Mouse (Mus musculus): ENCODE measurements at regions not wholly inside any gene's neighbourhood (a gene's known extent, or its start where the extent isn't known, plus 50 kb on each side); places are given as distances from the start of the nearest gene placed in this dataset.

DNA sequence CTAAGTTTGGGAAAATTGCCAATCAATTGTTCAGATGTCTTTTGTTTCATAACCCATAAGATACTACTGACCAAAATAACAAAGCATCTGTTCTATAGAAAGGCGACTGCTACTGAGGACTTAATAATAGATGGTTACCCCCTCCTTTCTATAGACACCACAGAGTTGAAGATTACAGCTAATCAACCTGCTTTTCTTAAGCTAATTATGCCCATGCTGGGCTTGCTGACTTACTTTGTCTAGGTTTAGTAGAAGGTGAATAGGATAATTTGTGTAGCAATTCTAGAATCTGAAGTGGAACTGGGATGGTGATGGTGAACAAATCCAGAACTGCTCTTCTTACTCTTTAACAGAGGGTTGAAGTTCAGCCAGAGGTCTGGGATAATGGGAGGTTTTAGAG, 53.8 kb upstream of the Tbx18 start:
- DNase-seq (ENCODE audit: low read depth, low spot score), result no peak

DNA sequence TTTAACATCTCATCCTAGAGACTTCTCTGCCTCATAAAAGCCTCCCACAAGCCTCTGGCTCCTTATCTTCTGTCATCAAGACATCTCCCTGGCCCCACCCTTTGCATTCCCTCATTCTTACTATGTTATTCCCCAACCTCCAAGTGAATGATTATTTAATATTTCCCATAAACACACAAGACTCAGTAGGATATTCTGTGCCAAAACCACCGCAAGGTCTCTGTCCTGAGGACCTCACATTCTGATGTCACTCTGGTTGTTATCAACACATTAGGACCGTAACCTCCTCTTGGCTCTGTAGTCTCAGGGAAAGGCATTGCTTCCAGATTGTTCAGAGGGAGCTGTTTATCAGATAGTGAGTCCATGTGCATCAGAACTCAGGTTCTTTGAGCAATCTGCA, 80.7 kb upstream of the Tbx18 start:
- no peak for DNase-seq (ENCODE audit: low read depth, low spot score)

GRCm38 (mm10) chr9:87822276-87822675, 91.2 kb upstream of the Tbx18 start:
- no peak for DNase-seq (ENCODE audit: low read depth, low spot score)

DNA sequence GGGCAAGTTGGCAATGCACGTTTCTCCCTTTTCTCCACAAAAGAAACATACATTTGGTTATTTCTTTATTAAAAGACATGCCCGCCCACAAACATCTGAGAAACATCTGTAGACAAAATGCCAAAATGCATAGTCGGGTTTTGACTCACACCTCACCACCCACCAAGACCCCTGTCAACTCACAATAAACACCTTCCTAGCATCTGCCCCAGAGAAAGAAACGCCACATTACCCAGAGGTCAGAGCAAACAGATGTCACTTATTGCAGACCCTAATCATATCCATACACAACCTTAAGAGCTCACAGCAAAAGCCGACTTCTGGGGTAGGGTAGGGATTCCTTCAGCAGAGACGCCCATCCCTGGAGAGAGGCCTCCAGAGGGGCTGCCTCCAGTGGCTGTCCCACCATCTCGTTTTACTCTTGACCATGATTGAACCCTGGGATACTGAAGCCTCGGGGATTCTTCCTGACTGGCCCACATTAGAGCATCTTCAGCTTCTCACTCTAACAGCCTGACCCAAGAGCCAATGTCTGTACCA, 93.7 kb upstream of the Tbx18 start:
- DNase-seq (ENCODE audit: low read depth, low spot score), result no peak

DNA sequence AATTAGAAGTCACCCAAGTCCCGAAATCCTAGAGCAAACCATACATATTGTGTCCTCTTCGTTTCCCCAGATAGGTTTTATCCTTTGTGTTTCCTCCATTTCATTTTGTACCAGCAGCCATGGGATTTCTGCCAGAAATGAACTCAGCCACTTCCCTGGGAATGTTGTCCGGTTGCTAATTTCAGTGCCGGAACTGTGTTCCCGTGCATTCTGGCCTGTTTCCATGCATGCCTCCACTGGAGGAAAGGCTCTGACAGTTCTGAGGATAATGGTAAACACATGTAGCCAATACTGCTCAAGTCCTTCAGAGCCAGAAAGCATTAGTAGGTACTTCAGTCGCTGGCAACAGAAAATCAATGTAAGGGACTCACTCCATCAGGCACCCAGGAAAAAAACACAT, 112.8 kb upstream of the Tbx18 start:
- DNase-seq (ENCODE audit: low read depth, low spot score), result peak; percentile 2

DNA sequence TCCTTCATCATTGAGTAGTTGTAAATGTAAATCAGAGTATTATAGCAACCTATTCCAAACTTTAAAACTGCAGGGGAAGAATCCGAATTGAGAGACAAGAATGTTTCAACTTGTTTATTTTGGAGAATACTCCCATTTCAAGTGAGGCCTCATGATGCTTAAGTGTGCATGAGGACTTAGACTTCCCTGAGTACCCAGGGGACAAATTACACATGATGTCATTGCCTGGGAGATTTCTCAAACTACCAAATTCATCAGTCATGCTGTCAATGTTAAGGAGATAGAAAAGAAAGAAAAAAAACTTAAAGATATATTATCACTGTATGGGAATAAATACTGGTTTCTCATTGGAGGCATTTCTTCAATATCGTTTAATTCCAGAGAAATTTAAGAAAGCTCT, 113.4 kb upstream of the Tbx18 start:
- DNase-seq (ENCODE audit: low read depth, low spot score), result no peak

- DNase-seq (ENCODE audit: low read depth, low spot score), result no peak
Measured at GRCm38 (mm10) chr9:87848882-87849281, 117.8 kb upstream of the Tbx18 start.

- no peak for DNase-seq (ENCODE audit: low read depth, low spot score)
Measured at GRCm38 (mm10) chr9:87850133-87850532, 119.1 kb upstream of the Tbx18 start.

GRCm38 (mm10) chr9:87861588-87861987, 130.5 kb upstream of the Tbx18 start:
- no peak for DNase-seq (ENCODE audit: low read depth, low spot score)

- no peak for DNase-seq (ENCODE audit: low read depth, low spot score)
Measured at GRCm38 (mm10) chr9:87865236-87865635, 134.2 kb upstream of the Tbx18 start.

DNA sequence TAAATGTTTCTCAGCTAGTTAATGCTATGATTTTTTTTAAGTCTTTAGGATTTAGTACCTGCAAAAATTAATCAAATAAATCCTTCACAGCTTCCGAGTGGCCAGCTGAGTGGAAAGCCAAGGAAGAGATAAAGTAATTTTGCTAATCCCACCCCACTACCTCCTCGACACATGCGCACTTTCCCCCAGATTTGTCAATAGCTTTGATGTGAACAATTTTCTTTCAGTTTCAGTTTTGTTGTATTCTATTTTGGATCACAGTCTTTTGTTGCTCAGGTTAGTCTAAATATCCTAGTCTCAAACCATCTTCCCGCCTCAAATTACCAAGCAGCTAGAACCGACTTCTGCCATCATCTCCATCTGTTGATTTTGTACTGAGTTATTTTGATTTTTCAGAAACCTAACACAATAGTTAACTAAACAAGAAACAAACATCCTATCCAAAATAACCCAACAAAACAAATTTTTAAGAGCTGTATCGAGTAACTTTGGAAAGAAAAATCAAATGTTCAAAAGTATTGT, 141.4 kb upstream of the Tbx18 start:
- no peak for DNase-seq (ENCODE audit: low read depth, low spot score)

- no peak for DNase-seq (ENCODE audit: low read depth, low spot score)
Measured at GRCm38 (mm10) chr9:87882587-87882986, 151.5 kb upstream of the Tbx18 start.

GRCm38 (mm10) chr9:87883069-87883468, 152.0 kb upstream of the Tbx18 start:
- no peak for DNase-seq (ENCODE audit: low read depth, low spot score)

DNA sequence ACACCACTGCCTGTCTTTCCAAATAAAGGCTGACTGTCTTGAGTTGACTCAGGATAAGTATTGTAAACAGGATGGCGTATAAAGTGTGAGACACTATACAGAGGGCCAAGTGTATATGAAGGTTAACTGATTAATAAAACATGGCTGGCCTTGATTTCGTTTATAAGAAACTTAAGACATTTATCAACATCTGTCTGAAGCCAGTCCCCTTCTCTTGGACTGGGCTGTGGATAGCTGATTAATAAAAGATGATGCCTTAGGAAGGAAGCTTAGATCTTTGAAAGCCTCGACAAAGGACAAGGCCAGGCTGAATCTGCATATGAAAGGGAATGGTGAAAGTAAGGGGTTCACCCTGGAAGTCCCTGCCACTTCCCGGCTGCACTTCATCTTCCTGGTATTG, 163.0 kb upstream of the Tbx18 start:
- no peak for DNase-seq (ENCODE audit: low read depth, low spot score)

DNA sequence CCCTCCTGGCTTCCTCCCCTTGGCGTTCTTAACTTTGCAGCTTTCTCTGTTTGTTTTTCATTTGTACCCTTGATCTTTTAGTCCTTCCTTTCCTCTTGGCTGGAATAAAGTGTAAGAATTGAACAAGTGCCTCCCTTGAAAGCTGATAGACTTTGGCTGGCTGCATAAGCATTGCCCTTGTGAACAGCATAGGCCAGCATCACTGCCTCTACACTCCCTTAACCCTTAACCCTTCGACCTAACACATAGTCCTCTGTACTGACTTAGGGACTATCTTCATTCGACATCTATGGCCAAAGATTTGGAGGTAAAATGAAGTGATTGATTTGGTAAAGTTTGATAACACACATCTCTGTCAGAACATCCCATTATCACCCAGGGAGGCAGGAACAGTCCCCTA, 163.5 kb upstream of the Tbx18 start:
- DNase-seq (ENCODE audit: low read depth, low spot score), result no peak

DNA sequence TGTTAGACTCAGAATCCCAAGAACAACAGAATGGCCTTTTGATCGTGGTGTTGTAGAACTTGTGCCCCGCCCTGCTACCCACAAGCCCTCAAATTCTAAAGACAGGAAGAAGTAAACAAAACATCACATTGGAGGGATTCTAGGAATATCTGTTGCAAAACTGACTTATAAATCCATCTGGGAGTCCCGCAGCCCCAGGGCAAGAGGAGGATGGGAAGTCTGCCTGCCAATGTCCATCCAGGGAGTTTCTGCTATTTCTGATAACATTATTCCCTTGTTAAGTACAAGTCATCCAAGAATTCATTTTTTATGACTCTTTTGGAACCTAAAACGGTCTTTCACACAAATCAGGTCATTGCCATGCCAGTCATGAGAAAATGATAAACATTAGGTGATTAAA, 164.5 kb upstream of the Tbx18 start:
- no peak for DNase-seq (ENCODE audit: low read depth, low spot score)

DNA sequence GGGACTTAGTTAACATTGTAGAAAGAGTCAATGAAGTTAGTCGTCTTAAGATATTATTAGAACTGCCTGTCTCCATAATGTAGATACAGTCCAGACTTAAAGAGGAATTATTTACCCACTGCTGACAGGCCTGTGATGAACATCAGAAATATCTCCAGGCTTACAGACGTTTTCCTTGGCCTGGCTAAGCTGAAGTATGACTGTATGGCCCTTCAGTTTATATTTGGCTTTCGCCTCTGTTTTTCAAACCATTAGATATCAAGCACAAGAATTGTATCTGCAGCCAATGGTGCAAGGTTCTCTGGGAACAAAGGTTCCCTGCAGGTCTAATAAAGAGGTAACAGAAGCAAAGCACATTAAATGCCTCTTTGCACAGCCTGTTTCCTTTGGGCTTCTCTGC, 166.3 kb upstream of the Tbx18 start:
- no peak for DNase-seq (ENCODE audit: low read depth, low spot score)

- no peak for DNase-seq (ENCODE audit: low read depth, low spot score)
Measured at GRCm38 (mm10) chr9:87899368-87899767, 168.3 kb upstream of the Tbx18 start.

DNA sequence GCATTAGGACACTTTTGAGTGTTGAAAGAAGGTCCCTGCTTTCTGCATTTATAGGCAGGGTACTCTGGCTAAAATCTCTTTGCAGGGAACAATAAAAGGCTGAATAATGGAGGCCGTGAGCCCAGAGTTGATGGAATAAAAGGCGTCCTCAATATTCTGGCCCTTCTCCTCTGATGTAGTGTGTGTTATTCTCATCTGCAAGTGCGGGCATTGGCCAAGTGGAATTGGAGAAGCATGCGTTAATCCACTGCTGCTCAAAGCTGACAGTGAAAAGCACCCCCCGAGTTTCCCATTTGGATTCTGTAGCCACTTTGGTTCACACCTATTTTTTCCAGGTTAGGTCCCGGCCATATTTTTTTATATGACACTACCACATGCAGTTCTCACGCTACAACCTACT, 168.7 kb upstream of the Tbx18 start:
- no peak for DNase-seq (ENCODE audit: low read depth, low spot score)

DNA sequence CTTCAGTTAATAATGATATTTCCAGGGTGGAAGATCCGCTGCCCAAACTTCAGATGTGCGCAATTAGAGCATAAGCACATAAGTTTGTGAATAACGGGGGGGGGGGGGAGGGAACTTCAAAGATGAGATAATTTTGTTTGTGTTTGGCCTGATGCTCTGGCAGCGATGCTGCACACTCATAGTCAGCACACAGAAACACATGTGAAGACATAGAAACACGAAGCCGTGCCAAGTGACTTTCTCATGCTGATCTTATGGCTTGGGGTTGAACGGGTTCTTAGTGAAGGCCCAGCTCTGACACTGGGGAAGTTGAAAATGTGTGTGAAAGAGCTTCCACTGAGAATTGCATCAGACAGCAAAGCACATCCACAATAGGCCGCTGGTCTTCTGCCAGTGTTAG, 190.2 kb upstream of the Tbx18 start:
- no peak for DNase-seq (ENCODE audit: low read depth, low spot score)

DNA sequence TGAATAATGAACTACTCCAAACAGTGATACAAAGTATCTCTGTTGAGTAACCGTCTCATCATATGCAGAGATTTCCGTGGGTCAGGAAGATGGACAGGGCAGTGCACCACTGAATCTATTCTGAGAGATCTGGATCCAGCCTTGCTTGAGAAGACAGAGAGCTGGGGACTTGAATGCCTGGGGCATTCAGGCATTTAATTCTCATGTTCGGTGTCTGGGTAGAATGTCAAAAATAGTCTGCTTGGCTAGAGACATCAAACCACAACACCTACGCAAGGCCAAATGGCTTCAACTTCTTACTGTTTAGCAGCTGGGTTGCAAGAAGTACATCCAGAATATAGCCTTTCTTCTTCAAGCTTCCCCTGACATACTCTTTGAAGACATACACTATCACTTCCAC, 194.1 kb upstream of the Tbx18 start:
- no peak for DNase-seq (ENCODE audit: low read depth, low spot score)

GRCm38 (mm10) chr9:87933230-87933629, 202.2 kb upstream of the Tbx18 start:
- DNase-seq (ENCODE audit: low read depth, low spot score), result no peak

- no peak for DNase-seq (ENCODE audit: low read depth, low spot score)
Measured at GRCm38 (mm10) chr9:87952426-87952825, 221.4 kb upstream of the Tbx18 start.

DNA sequence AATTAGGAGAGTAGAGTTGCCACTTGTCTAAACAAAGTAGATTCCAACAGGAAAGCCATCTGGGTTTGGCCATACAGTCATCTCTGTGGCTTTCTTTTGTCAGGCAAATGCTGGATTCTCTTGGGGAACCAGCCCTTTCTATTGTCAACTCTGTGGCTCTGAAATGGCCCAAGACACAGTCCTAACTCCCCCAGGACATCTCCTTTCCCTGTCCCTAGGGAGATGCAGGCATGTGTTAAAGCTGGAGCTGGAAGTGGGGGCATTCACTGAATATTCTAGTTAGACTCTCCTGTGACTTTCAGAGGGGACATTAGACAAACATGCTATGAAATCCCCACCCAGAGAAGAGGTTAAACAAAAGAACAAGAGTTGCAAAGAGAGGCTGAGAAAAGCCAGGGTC, 223.9 kb upstream of the Tbx18 start:
- DNase-seq (ENCODE audit: low read depth, low spot score), result no peak
